Mouse (Mus musculus) olfactory bulb, adult 2 months (tissue): Measurements from ENCODE around the gene Itgb8. TPM values are rescaled to one million over a fixed set of nuclear protein-coding genes. Genes with fewer than 3 reads are reported as not detected.

Experiments
- H3K27ac ChIP-seq: fragments of 200-500 bp; 2 replicates; pipeline ENCODE4 v1.5.1; 2012; ENCODE audit warnings: low read depth, low read length; ENCODE audit not compliant: insufficient read depth
- H3K4me1 ChIP-seq: fragments of 200-500 bp; 2 replicates; pipeline ENCODE4 v1.6.1; 2012; ENCODE audit warnings: low read length; ENCODE audit not compliant: control insufficient read depth, insufficient read depth
- H3K4me3 ChIP-seq: fragments of 200-500 bp; 2 replicates; pipeline ENCODE4 v1.5.1; 2012; ENCODE audit warnings: mild to moderate bottlenecking, low read depth, low read length, moderate library complexity; ENCODE audit not compliant: insufficient read depth
- CTCF ChIP-seq: fragments of 200-500 bp; IDR thresholded peaks from 2 replicates; pipeline ENCODE4 v1.5.1; 2012; ENCODE audit warnings: low read depth, mild to moderate bottlenecking, low read length, moderate library complexity; ENCODE audit not compliant: insufficient read depth
- POLR2A ChIP-seq: fragments of 200-500 bp; IDR thresholded peaks from 2 replicates; pipeline ENCODE4 v1.6.1; 2012; ENCODE audit warnings: mild to moderate bottlenecking, low read depth, low read length, moderate library complexity; ENCODE audit not compliant: insufficient read depth
- WGBS: fragments of 180-500 bp; shearing (Covaris S2); methylation state at CpG from one replicate; pipeline ENCODE4 v1.1.7; 2018; 5-methylcytosine and 5-hydroxymethylcytosine counted together
- polyA plus RNA-seq: library from polyadenylated mRNA; stranded (reverse); fragments of >200 nt; gene quantifications from 2 replicates; pipeline ENCODE4 v1.2.4, GENCODE M21; 2012; ENCODE audit warnings: low replicate concordance; ENCODE audit not compliant: missing spikeins, insufficient read depth, insufficient read length

Gene Itgb8
- polyA plus RNA-seq, 1 experiment, result not detected

DNA sequence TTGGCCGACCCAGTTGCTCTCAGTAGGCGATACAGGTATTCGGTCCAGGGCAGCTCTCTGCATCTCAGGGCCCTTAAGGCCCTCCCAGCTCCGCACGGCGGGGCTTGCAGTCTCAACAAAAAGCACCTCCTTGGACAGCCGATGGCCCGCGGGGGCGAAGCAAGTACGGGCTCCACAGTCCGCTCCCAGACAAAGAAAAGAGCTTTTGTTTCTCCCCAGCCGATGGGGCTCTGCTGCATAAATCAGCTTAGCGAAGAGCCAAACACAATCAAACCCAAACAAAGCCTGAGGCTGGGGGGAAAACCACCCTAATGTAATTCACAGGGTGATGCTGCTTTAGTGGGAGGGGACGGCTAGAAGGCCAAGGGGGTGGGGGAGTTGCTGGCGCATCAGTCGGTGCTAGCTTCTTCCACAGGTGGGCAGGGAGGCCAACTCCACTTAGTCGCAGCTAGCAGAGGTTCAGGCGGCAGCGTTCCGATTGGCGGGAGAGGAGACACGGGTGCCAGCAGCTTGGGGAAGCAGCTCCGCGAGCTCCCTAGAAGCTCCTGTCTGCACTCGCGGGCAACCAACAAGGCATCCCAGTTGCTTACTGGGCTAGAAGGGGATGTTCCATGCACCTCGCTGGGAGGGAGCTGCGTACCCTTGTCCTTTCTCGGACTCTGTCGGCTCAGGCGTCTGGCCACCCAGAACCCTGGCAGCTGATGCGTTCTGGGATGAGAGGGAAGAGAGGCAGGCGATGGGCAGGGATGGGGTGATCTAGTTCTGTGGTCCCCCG is 494 bp downstream of the Itgb8 start:
- peak overlapping the region; percentile 86 for H3K27ac ChIP-seq
- H3K4me1 ChIP-seq, result 0 out of 2 replicates have a peak, but pooled peaks cover 3% of the 10 kb centered on the region
- H3K4me3 ChIP-seq, result peak overlapping the region; percentile 62
- TF ChIP-seq CTCF (no peak), POLR2A (no peak)
- WGBS, result 1% methylated on average over 35 of the region's 35 CpGs

DNA sequence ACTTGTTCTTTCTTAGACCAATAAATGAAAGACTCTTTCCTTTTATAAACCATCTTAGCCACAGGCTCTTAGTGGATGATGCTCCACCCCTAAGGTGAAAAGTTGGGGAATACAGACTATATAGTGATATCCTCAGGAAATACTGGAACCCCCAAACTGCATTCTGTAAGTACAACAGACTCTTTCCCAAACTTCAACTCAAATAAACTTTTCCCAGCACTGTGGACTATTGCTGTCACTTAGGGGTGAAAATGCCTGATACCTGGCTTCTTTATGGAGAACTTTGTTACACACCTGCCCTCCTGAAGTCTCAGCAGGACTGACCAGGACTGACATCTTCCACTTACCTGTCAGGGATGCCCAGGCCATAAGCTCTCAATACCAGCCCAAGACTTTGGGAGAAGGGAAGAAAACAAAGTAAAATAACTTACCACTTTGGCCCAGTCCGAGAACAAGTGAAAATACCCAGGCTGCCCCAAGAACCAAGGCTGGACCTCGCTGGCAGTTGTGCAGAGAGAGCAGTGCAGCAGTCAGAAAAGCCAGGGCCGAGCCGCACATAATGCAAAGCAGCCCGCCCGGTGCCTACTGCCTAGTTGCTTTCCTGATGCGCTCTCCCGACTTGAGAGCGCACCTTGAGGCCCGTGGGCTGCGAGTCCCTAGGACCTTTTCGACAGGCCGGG is 1.2 kb downstream of the Itgb8 start:
- peak overlapping the region; percentile 62 for H3K4me3 ChIP-seq
- 0 out of 2 replicates have a peak, but pooled peaks cover 3% of the 10 kb centered on the region for H3K4me1 ChIP-seq
- peak overlapping the region; percentile 55 for H3K27ac ChIP-seq
- 11% methylated on average over 13 of the region's 13 CpGs for WGBS
- TF ChIP-seq POLR2A, result no peak
- no peak for TF ChIP-seq CTCF

DNA sequence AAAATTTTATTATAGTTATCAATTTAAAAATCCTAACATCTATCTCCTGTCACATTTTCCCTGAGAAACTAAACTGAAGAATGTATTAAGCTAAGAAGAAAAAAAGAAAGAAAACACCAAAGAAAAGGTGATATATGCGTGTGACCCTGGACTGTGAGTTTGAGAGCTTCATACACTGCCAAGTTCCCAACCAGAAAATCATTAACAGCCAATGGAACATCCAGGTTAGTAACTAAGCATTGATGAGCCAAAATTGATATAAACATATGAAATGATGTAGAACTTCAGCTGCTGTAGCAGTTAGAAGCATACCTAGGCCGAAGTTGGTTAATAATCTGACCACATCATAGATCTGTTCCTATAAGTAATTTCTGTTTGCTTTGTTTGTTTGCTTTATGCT is 6.8 kb downstream of the Itgb8 start:
- TF ChIP-seq POLR2A (no peak), CTCF (no peak)
- H3K27ac ChIP-seq, result no peak overlapping the region
- no peaks in the 10 kb centered on the region for H3K4me1 ChIP-seq
- no peak overlapping the region for H3K4me3 ChIP-seq
- WGBS, result 96% methylated on average over 2 of the region's 2 CpGs

DNA sequence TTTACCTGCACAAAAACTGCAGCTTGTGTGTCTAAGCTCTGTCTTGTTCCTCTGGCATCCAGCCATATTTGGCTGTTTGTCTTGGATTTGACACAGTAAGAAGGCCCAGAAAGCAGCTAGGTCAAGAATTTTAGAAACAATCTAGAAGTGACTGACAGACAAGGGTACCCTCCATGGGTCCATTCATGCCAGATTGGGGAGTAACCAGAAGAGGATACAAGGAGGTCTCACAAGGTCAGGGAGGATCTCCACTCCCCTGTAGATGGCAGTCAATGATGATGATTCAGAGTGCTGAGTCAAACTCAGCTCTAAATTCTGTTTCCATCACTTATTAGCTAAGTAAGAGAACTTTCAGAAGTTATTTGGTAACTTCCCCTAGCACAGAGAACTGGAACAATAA is 8.2 kb downstream of the Itgb8 start:
- TF ChIP-seq CTCF, result no peak
- TF ChIP-seq POLR2A, result no peak
- no peak overlapping the region for H3K4me3 ChIP-seq

DNA sequence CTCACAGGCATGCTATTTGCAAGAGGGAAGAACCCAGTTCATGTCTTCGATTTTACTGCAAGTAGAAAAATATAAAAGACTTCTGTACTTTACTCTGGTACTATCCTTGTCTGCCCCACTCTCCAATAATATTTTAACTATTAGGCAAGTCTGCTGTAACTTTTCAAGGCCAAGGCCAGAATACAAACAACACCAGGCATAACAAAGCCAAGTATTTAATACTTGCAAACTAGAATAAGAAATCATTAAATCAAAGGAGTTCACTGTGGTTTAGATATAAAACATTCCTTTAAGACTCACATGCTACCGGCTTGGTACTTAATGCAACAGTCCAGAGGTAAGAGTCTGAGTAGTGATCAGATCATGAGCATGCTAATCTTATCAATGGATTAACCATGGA is 9.0 kb downstream of the Itgb8 start:
- WGBS, result 80% methylated on average over 2 of the region's 2 CpGs
- no peak overlapping the region for H3K4me3 ChIP-seq
- H3K4me1 ChIP-seq, result no peaks in the 10 kb centered on the region
- TF ChIP-seq CTCF (no peak), POLR2A (no peak)
- H3K27ac ChIP-seq, result no peak overlapping the region

More for the DNA sequence above, 8.2 kb downstream of the Itgb8 start:
- H3K4me1 ChIP-seq, result no peaks in the 10 kb centered on the region
- no peak overlapping the region for H3K27ac ChIP-seq

DNA sequence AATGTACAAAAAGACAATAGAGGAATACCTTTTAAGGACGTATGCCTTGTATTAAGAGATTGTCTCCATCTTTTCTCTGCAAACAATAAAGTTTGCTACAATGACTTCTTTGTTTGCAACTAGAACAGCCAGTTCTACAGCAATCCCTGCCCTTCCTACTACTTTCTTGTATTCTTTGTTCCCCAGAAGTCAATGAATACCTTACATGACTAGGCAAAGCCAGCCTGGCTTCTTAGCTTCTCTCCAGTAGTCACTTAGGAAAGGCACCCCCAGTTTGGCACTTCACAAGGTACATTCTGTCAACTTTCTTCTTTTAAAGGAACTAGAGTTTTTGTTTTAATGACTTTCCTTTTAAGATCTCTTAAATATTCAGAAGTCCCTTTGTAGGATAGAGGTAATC is 10.7 kb downstream of the Itgb8 start:
- no peak overlapping the region for H3K27ac ChIP-seq
- TF ChIP-seq CTCF, result no peak
- TF ChIP-seq POLR2A, result no peak
- H3K4me1 ChIP-seq, result no peaks in the 10 kb centered on the region
- no peak overlapping the region for H3K4me3 ChIP-seq
- 93% methylated on average over 1 of the region's 1 CpGs for whole genome bisulfite sequencing

DNA sequence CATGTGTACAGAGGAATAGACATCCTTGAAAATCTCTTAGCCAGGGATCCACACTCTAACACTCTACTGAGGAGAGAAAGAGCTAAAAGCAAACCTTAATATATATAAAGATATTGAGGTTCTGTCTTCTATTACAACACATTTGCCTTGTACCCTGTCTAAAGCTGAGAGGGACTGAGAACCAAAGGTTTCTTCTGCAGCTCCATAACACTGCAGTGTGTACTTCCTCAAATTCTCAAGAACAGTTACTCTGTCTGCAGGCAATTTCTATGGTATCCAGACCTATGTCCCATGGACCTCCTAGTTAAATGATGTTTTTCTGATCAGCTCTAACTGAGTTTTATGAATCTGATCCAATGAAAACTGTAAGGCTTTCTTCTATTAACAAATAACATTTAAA is 13.9 kb downstream of the Itgb8 start:
- Histone ChIP-seq H3K27ac (no peak overlapping the region), H3K4me1 (no peaks in the 10 kb centered on the region), H3K4me3 (no peak overlapping the region)
- TF ChIP-seq POLR2A (no peak), CTCF (no peak)

DNA sequence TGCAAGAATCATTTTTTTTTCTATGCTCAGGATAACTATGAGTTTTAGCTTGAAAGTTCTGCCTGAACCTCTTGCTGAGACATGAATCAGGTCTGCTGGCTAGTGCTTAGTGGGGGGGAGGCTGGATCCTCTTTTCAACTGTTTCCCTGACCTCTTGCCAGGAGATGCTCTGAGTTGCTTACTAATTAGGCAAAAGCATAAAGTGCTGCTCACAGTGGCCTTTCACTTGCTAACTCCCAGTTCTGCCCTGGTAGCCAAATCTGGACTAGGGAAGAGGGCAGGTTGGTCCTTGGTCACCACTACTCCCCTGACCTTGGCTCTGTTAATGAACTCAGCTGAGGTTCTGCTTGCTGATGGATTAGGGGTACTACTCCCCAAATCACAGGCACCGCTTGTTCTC is 19.2 kb downstream of the Itgb8 start:
- Histone ChIP-seq H3K4me1 (no peaks in the 10 kb centered on the region), H3K4me3 (no peak overlapping the region), H3K27ac (no peak overlapping the region)
- 88% methylated on average over 1 of the region's 1 CpGs for WGBS
- TF ChIP-seq POLR2A (no peak), CTCF (no peak)

DNA sequence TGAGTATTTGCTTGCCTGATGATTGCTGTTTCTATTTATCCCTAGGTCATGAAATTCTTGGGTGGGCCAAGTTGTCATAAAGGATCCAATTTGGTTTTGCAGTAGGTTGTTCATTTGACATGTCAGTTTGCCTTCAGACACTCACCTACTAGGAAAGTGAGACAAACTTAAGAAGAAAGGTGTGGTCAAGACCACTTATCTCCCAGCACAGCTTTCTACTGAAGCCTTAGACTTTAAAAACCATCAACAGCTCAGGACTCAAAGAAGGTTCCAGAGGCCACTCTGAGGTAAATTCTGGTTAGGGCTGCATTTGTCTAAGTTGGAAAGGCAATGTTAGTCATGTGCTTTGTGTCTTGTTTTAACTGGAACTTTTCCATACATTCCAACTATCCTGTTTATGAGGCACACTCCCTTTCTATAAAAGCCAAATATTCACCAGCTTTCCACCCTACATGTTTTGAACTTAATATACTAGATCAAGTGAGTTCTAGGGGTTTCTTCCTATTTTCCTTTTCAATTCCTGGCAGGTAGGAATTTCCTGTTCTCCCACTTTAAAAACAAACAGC is 20.8 kb downstream of the Itgb8 start:
- H3K4me1 ChIP-seq, result no peaks in the 10 kb centered on the region
- H3K4me3 ChIP-seq, result no peak overlapping the region
- TF ChIP-seq POLR2A (no peak), CTCF (no peak)
- H3K27ac ChIP-seq, result no peak overlapping the region
